In genomic region chr13:101967466-101967865, GRCm38 (mm10) we compare ENCODE assay signal across 14 mouse cellular contexts.
"Had no signal": no experiment of that assay in that cellular context is flagged by ENCODE, and none has a peak within 500 bp of the region (broad histone marks: within the 10 kb centered on the region; RNA-seq: fewer than 3 reads in every experiment).

No protein-coding gene starts in this region.

- H3K27me3 ChIP-seq: intestine, embryonic 15.5 days; kidney, embryonic 15.5 days; limb, embryonic 13.5 days; liver, embryonic 13.5 days; midbrain, embryonic 13.5 days; neural tube, embryonic 15.5 days had no signal

- DNase-seq: kidney, adult 2 months; kidney, postnatal 25 days; liver, embryonic 13.5 days; lung, adult 18-20 months; lung, postnatal 36 days; right cerebral cortex, adult 18-20 months; right cerebral cortex, postnatal 25 days; thymus, postnatal 36 days had no signal

- H3K27ac ChIP-seq: intestine, embryonic 15.5 days; kidney, embryonic 15.5 days; limb, embryonic 13.5 days; liver, embryonic 13.5 days; midbrain, embryonic 13.5 days; neural tube, embryonic 15.5 days had no signal

- H3K36me3 ChIP-seq: intestine, embryonic 15.5 days; kidney, embryonic 15.5 days; limb, embryonic 13.5 days; liver, embryonic 13.5 days; midbrain, embryonic 13.5 days; neural tube, embryonic 15.5 days had no signal

- H3K9ac ChIP-seq: intestine, embryonic 15.5 days; kidney, embryonic 15.5 days; limb, embryonic 13.5 days; liver, embryonic 13.5 days; midbrain, embryonic 13.5 days; neural tube, embryonic 15.5 days had no signal

- H3K4me1 ChIP-seq: intestine, embryonic 15.5 days; liver, embryonic 13.5 days; midbrain, embryonic 13.5 days; neural tube, embryonic 15.5 days had no signal

- ATAC-seq: intestine, embryonic 15.5 days; midbrain, embryonic 13.5 days had no signal

- H3K9me3 ChIP-seq: intestine, embryonic 15.5 days; kidney, embryonic 15.5 days; limb, embryonic 13.5 days; liver, embryonic 13.5 days; midbrain, embryonic 13.5 days; neural tube, embryonic 15.5 days had no signal

- H3K4me3 ChIP-seq: intestine, embryonic 15.5 days; kidney, embryonic 15.5 days; limb, embryonic 13.5 days; liver, embryonic 13.5 days; midbrain, embryonic 13.5 days; myocyte; neural tube, embryonic 15.5 days had no signal

- H3K4me2 ChIP-seq: intestine, embryonic 15.5 days; kidney, embryonic 15.5 days; limb, embryonic 13.5 days; liver, embryonic 13.5 days; midbrain, embryonic 13.5 days; neural tube, embryonic 15.5 days had no signal
